Mouse (Mus musculus) brain, embryonic 18.5 days (tissue): ENCODE results near the gene Pacrg.

Experiments used
- DNase-seq: peaks from one replicate; pipeline ENCODE4 v3.0.0-alpha.2; 2012; ENCODE audit warnings: low read depth, low spot score

The Pacrg gene

DNA sequence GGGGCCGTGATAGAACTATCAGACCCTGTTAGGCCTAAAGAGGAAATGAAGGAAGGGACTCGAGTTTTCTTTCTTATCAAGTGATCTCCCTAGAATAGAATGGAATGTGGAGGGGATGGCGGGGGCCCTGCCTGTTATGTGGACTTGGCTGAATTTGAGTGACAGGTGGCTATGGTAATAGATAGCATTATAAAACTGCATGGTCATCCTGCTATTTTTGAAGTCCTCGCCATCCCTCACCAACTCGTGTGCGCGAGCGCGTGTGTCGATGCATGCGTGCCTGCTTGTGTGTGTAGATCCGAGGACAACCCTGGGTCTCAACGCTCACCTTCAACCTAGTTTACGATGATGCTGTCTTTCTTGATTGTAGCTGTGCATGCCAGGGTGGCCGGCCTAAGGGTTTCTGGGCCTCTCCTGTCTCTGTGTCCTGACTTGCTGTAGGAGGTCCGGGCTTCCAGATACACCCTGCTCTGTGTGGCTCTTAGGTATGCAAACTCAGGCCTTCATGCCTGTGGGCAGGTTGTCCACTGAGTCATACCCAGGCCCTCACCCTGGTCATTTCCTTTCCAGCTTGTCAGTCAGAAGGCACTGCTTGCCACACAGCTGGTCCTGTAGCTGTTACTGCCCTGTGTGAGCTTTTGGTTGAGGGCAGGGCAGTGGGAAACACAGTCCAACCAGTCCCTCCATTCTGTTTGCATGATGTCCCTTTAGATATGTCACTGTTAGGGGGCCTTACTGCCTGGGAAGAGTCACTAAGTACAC lies 287.6 kb downstream of the Pacrg start:
- no peak for DNase-seq

- no peak for DNase-seq
These were observed 289.2 kb downstream of the Pacrg start for GRCm38 (mm10) chr17:10550781-10551520.

GRCm38 (mm10) chr17:10549825-10550224 lies 290.3 kb downstream of the Pacrg start:
- no peak for DNase-seq

DNA sequence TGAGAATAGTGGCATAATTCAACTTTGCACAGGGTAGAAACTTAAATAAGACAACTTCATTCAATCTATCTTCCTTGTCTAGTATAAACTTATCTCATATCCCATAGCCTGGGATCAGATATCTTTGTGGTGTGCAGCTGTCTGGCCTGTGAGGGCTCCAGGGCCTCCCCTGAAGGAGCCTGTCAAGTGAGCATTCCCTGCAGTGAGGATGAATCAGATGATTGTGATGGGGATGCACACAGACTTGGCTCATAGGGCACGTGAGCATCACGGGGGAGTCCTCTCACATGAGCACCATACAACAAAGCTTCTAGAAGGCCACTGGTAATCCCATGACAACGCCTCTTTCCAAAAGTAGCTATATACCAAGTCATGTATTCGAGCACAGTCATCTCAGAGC lies 291.1 kb downstream of the Pacrg start:
- no peak for DNase-seq

DNA sequence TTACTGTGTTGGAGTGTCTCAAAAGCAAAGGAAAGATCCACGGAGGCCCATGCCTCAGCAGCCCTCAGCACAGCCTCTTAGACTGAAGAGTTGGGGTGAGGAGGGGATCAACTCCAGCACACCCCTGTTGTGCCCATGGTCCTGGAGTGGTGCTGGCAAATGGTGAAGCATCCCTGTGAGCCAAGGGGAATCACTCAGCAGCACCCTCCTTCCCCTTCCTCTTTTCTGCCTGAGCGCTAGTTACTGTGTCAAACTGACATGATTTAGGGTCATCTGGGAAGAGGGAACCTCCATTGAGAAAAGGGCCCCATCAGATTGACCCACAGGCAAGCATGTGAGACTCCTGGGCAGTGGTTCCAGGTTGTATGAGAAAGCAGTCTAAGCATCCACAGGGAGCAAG lies 299.3 kb downstream of the Pacrg start:
- no peak for DNase-seq

DNA sequence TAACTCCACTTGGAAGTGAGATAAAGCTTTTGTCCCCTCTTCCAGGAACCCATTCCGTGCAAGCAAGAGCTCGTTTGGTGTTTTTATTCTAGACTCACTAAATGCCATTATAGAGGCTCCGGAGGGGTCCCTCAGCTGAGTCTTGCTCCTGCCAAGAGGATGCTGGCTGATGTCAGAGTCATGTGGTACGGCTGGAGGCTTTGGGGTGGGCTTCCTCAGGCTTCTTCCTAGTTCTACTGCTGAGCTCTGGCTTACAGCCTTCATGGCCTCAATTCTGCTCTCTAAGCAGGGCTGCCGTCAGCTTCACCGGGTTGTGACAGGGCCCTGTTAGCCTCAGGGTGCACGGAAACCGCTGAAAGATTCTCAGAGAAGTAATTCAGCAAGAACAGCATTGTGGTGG lies 305.9 kb downstream of the Pacrg start:
- DNase-seq = no peak

GRCm38 (mm10) chr17:10533461-10533860 lies 306.6 kb downstream of the Pacrg start:
- no peak for DNase-seq

DNA sequence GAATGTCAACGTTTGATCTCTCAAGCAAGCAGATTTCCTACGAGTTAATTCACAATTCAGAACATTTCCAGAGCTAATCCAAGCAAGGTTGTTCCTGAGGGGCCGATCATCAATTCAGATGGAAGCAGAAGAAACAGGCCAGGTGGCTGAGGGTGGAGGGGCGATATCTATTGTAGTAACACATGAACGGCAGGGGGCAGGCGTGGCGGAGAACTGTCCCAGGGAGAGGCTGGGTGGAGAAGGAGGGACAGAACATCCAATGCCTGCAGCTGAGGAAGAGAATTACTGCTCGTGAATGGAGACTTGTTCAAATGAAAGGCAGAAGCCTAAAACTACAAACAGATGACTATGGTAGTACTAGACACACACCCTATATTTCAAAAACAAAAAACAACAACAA lies 309.1 kb downstream of the Pacrg start:
- no peak for DNase-seq

- no peak for DNase-seq
These were observed 310.7 kb downstream of the Pacrg start for GRCm38 (mm10) chr17:10529329-10529955.

DNA sequence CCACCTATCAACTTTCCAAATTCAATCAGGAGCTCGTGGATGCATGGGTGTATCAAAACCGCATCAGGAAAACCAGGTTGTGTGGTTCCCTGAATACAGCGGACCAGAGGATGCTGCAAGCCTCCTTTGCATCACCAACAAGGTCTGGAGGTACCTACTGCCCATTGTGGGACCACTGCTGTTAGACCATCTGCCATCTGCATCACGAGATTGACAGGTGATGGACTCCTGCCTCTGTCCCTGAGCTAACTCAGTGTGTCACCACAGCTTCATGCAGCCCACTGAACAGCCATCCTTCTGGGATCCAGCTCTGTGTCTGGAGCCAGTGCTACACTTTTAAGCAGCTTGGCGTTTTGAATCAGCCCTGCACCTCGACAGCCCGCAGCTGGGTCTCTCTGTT lies 318.8 kb downstream of the Pacrg start:
- no peak for DNase-seq

DNA sequence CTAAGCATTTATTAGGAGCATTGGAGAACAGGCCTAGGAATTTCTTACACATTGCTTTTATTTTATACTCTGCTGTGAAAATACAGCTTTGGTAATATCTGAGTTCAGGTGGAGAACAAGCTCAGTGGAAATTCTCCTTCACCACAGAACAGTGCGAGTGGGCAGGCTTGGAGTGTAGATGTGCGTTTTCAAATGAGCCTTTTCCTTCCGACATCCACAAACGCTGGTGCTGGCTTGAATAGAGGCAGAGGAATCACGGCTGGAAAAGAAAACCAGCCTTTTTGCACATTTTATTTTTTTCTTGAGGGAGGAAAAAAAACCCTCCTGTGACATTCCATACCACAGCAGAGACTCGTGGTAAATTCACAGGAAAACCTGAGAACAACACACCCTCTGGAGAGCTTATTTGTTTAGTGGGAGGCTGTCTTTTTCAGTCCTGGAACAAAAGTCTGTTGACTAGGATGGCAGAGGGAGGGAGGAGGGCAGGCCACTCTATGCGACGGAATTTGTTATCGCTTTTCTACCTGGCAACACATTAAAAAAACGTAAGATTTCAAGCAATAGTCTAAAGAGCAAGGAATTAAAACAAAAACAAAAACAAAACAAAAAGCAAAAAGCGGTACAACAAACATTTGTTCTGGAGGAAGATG lies 320.5 kb downstream of the Pacrg start:
- DNase-seq = no peak

DNA sequence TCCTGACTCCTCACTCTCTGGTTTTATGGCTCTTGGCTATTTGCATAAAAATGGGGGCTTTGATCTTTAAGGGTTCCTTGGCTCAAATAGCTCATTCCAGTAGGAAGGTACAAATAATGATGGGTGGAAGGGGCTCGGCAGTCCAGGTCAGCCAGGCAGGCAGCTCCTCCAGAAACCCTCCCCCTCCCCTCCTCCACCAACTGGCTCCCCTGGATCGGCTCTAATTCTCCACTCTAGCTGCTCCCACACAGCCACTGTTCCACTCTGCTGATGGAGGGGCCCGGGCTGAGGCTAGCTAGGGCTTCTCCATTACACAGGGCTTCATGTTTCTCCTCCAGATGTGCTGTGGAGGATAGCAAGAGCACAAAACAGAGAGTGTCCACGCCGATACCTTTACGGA lies 325.3 kb downstream of the Pacrg start:
- no peak for DNase-seq

GRCm38 (mm10) chr17:10510913-10511759 lies 329.0 kb downstream of the Pacrg start:
- no peak for DNase-seq

- no peak for DNase-seq
These were observed 329.6 kb downstream of the Pacrg start for GRCm38 (mm10) chr17:10510467-10510866.

- no peak for DNase-seq
These were observed 332.0 kb downstream of the Pacrg start for GRCm38 (mm10) chr17:10508088-10508487.

- DNase-seq = peak; percentile 67
These were observed 332.6 kb downstream of the Pacrg start for GRCm38 (mm10) chr17:10507466-10507865.

- peak; percentile 58 for DNase-seq
These were observed 333.2 kb downstream of the Pacrg start for GRCm38 (mm10) chr17:10506896-10507295.

DNA sequence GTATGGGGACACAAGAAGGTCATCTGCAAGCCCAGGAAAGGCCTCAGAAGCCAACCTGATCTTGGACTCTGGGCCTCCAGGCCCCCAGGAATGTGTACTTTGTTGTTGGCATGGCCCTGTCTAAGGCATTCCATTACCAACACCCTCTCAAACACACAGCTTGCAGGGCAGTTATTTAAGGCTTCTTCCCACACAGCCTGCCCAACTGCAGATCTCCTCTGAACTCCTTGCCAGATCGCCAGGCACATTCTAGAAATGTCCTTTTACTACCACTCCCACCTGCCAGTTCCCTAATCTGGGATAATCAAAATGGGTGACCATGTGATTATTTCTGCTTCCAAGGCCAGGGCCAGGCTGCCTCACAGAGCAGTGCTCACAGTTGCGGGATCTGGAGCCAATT lies 338.7 kb downstream of the Pacrg start:
- no peak for DNase-seq

DNA sequence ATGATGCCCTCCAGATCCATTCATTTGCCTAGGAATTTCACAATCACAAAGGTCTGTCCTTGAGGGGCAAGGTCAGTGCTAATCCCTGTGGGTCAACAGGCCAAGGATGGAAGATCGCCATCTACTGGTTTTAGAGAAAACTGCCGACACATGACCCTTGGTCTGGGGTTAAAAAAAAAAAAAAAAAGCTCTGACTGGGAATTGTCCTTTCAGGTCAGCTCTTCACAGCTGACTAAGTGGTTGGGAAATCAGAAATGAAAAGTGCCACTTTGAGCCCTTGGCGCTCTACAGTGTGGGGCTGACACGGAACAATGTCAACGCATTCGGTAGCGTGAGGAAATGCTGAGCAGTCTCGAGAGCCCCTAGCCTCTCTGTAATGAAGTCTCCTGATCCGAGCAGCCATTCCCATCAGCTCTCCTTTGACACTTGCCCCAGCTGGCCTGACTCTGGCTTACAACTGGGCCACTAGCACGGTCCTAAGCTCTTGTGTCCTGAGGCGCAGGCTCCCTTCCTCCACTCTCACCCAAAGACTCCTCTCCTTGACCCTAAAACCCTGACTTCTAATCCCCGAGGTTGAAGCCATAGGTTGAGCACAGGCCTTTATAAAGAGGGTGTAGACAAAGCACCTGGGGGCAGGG lies 339.2 kb downstream of the Pacrg start:
- no peak for DNase-seq

- no peak for DNase-seq
These were observed 341.0 kb downstream of the Pacrg start for GRCm38 (mm10) chr17:10498935-10499655.
